Mouse (Mus musculus) T-helper 1 cell (primary cell): ENCODE measurements around the gene Steap3.

Experiments used
- in situ Hi-C: fragments of 300-600 bp; cut with MboI, MseI; formaldehyde crosslinking; loops from one replicate; pipeline ENCODE4 v1.15.1; 2025; ENCODE audit warnings: high pct_unique_total_duplicates

Steap3 gene

GRCm38 (mm10) chr1:120250586-120250985 lies 21.9 kb downstream of the Steap3 start:
- in situ Hi-C loops, result no loop called here

GRCm38 (mm10) chr1:120249842-120250241 lies 22.7 kb downstream of the Steap3 start:
- in situ Hi-C loops, result no loop called here

- in situ Hi-C loops, result no loop called here
Observed at GRCm38 (mm10) chr1:120248156-120248555, 24.3 kb downstream of the Steap3 start.

DNA sequence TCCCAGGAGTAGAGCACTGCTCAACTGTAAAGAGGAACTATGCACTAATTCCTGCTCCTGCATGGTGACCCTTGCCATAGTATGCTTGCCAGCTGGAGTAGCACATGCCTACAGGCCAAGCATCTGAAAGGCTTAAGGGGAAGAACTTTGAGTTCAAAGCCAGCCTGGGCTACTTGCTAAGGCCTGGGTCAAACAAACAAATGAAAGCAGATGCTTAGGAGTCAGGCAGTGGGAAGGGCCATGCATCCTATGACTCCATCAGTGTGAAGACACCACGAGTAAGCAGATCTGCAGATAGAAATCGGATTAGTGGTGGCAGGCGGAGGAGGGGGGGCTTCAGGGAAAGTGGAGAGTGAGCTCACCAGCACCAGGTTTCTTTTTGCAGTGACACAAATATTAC lies 25.2 kb downstream of the Steap3 start:
- in situ Hi-C loops, result no loop called here

GRCm38 (mm10) chr1:120246946-120247345 lies 25.6 kb downstream of the Steap3 start:
- in situ Hi-C loops, result no loop called here

DNA sequence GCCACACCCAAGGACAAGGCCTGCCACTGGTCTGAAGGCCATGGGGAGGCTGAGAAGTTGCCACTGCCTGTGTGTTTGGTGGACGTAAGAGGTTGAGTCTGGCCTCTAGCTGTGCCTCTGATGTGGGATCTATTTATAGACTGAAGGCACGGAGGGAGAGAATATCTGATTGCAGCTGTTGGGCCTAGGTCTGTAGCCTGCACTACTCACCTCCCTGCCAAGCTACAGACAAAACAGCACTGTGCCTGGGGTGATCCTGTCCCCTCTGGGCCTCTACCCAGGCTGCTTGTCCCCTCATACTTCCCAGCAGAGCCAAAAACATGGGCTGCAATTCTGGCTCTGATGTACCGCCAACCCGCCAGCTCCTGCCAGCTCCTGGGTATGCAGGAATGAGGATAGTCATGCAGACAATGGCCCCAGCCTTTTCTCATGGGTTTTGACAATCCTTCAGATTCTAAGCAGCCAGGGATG lies 26.8 kb downstream of the Steap3 start:
- in situ Hi-C loops, result no loop called here

GRCm38 (mm10) chr1:120244646-120245045 lies 27.9 kb downstream of the Steap3 start:
- in situ Hi-C loops, result no loop called here

GRCm38 (mm10) chr1:120243987-120244386 lies 28.5 kb downstream of the Steap3 start:
- in situ Hi-C loops, result no loop called here

- in situ Hi-C loops, result no loop called here
Observed at GRCm38 (mm10) chr1:120237068-120237467, 35.4 kb downstream of the Steap3 start.

DNA sequence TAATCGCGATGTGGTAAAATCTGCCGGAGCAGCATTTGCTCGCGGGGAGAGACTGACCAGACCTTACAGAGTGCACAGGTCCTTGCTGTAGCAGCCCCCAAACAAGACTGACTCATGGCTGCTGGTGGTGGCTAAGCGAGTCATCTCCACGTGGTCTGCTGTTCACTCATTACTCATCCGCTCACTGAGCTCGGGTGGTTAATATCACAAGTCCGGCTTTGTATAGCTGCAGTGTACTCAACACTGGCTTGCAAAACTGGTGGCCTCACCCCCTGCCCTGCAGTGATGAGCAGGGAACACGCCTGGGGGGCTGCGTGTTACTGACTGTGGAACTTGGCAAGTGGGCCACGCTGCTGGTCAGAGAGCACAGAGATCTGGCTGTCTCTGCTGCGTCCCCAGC lies 36.1 kb downstream of the Steap3 start:
- in situ Hi-C loops, result no loop called here

- in situ Hi-C loops, result no loop called here
Observed at GRCm38 (mm10) chr1:120235631-120236215, 36.8 kb downstream of the Steap3 start.

DNA sequence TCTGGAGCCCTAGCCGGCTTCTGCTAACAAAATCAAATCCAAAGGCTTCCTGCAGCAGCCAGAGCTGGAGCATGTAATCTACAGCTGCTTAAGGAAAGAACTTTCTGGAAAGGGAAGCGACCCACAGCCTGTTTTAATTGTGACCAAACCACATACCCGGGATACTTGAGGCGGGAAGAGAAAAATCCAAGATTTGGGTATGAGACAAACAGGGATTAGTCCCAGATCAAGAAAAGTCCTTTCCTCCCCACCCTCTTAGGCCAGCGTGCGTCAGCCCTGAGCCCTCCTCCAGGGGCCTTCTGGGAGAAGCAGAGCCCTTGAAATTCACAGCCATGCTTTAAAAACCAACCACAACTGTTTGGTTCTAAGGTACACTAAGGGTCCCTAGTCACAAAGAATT lies 40.3 kb downstream of the Steap3 start:
- in situ Hi-C loops, result no loop called here

- in situ Hi-C loops, result no loop called here
Observed at GRCm38 (mm10) chr1:120231334-120231733, 41.2 kb downstream of the Steap3 start.

GRCm38 (mm10) chr1:120229723-120230471 lies 42.6 kb downstream of the Steap3 start:
- in situ Hi-C loops, result no loop called here

DNA sequence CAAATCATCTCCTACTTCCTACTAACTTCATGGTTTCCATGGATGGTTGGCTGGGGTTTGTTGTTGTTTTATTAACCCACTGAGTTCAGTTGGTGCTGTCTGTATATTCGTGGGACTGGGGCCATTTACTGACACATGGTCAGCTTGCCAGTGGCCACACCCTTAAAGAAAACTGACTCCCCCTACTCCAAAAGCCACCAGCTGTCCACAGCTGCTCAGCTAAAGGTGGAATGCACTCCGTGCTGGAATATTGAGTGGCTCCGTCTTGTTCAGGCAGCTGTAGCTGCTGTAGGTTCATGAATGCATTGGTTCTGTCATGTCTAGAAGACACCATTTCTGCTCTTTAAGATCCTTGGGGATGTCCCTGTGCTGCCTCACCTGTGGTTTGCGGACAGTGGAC lies 48.9 kb downstream of the Steap3 start:
- in situ Hi-C loops, result no loop called here

- in situ Hi-C loops, result no loop called here
Observed at GRCm38 (mm10) chr1:120221285-120221684, 51.2 kb downstream of the Steap3 start.

DNA sequence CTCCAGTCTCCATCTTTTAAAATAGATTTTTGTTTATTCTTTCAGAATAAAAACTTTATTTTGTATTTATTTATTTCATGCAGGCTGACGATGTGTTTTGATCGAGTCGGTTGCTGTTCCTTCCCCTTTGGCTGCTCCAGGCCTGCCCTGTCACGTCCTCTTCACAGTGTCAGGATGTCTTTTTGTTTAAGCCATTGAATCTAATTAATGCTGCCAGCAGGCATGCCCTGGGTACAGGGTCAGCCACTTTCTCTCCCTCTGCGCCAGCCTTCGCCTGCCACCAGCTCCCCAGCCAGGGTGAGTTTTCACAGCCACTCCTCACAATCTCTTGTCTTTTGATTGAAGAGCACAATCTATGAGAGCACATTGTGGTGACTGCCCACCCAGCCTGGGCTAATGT lies 51.7 kb downstream of the Steap3 start:
- in situ Hi-C loops, result no loop called here

DNA sequence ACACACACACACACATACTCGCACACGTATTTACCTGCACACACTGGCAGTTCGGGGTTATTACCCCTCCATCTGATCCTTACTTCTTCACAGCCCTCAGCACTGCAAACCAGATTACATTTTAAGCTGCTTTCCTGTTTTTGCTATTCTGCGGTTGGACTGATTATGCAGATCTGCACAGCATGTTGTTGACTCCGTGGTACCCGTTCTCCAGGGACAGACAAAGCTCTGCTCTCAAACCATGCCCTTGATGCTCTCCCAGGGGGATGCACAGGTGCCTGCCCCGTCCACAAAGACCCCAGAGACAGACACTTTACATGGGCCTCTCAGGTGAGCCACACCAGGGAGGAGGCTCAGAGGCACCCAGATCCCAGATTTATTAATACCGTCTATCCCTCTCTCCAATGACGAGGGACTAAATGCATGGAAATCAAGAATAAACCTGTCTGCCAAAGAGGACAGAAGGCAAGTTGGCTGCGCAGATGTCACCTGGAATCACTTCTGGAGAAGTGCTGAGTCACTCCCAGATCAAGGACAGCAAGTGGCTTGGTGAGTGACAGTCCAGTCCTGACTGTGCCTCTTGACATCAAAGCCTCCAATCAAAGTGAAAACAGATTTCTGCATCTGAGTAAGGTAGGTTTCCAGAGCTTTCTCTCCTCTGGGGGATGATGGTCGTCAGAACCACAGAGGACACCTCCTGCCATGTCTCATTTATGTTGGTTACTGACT lies 63.8 kb downstream of the Steap3 start:
- in situ Hi-C loops, result no loop called here

DNA sequence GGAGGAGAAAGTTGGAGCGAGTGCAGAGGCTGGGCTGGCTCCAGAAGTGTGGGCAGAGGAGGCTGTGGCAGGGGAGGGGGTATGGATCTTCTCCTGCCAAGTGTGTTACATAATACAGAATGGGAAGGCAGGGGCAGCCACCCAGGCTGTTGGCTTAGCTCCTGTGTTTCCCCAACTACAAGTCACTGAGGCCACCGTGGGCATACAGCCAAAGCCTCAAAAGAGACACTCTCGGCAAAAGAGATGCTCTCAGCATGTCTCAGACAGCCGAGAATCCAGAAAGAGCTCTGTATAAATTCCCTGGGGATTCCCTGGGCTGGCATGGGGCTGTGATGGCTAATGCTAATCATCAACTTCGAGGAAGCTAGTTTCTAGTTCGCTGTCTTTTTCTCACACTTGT lies 64.9 kb downstream of the Steap3 start:
- in situ Hi-C loops, result no loop called here

- in situ Hi-C loops, result no loop called here
Observed at GRCm38 (mm10) chr1:120204834-120205233, 67.7 kb downstream of the Steap3 start.

DNA sequence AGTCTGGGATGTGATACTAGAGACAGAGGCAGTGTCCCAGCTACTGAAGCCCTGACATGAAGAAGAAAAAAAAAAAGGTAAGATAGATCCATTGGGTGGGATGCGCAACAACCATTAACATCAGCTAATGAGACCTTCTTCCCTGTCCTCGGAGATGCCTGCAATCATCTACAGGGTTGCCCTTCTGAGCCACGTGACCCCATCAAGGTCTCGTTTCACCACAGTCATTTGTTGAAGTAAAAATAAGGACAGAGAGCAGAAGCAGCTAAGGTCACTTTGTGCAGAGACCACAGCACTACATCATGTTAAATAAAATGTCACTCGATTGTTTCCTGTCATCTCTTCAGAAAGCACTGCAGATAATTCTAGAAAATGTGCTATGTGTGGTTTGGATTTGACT lies 68.7 kb downstream of the Steap3 start:
- in situ Hi-C loops, result no loop called here

DNA sequence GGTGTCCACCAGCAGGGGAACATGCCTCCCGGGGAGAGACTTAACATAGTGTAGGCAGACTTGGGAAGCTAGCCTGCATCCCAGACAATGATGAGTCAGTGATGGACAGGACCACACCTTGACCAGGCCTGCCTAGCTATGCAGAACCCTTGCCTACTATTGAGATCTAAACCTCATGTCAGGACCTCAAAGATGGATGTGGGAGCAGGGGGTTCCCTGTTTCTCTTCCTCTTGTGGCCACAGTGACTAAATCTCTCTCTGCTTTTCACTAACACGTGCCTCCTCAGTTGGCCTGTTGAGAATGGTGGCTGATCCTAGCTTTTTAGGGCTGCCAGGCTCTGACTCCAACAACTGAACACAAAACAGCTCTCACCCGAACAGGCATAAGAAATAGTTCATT lies 70.0 kb downstream of the Steap3 start:
- in situ Hi-C loops, result no loop called here

DNA sequence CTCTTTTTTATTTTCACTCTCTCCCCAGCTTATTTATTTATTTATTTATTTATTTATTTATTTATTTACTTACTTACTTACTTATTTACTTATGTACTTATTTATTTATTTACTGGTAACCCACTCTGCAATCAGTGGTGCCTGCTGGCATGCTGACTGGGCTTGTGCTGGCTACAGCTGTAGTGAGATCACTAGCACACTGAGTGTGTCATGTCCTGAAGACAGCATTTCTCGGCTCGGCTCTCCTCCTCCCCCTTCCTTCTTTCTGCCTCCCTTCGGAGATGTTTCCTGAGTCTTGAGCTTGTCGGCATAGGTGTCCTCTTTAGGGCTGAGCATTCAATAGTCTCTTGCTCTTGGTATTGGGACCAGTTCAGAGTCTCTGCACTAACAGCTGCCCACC lies 73.6 kb downstream of the Steap3 start:
- in situ Hi-C loops, result loop anchor here (5.0 kb wide), 1 partner anchor 358 kb away; no protein-coding TSS in a partner anchor
